Mouse (Mus musculus) embryonic facial prominence, embryonic 11.5 days (tissue): ENCODE data around the gene Trmt10a. TPM values are rescaled to one million over a fixed set of nuclear protein-coding genes. Genes with fewer than 3 reads are reported as not detected.

Experiments
- ATAC-seq: fragments of 200-750 bp; cut with Nextera tagmentation; replicated peaks from 2 replicates; pipeline ENCODE4 v1.8.0; 2017; ENCODE audit warnings: low read depth; ENCODE audit not compliant: insufficient number of reproducible peaks, low FRiP score, low TSS enrichment
- DNase-seq: peaks from one replicate; pipeline ENCODE4 v3.0.0-alpha.2; 2015; ENCODE audit warnings: low spot score
- H3K27ac ChIP-seq: fragments of 300-500 bp; sonication (generic); replicated peaks from 2 replicates; pipeline ENCODE4 v1.5.1; 2014; ENCODE audit warnings: mild to moderate bottlenecking, low read depth, low read length, control low read depth
- H3K27me3 ChIP-seq: fragments of 300-500 bp; sonication (generic); 2 replicates; pipeline ENCODE4 v1.6.1; 2014; ENCODE audit warnings: mild to moderate bottlenecking, low read length, moderate library complexity, mixed read lengths; ENCODE audit not compliant: control insufficient read depth, insufficient read depth
- H3K36me3 ChIP-seq: fragments of 300-500 bp; sonication (generic); replicated peaks from 2 replicates; pipeline ENCODE4 v1.6.1; 2014; ENCODE audit warnings: low read depth, mild to moderate bottlenecking, low read length, moderate library complexity, mixed read lengths; ENCODE audit not compliant: control insufficient read depth, insufficient read depth
- H3K4me1 ChIP-seq: fragments of 300-500 bp; sonication (generic); 2 replicates; pipeline ENCODE4 v1.6.1; 2014; ENCODE audit warnings: low read length, mixed read lengths; ENCODE audit not compliant: control insufficient read depth, insufficient read depth
- H3K4me2 ChIP-seq: fragments of 300-500 bp; sonication (generic); 2 replicates; pipeline ENCODE4 v1.6.1; 2014; ENCODE audit warnings: low read depth, mild to moderate bottlenecking, control low read depth, low read length, moderate library complexity
- H3K4me3 ChIP-seq: fragments of 300-500 bp; sonication (generic); 2 replicates; pipeline ENCODE4 v1.5.1; 2014; ENCODE audit warnings: low read depth, low read length, control low read depth
- H3K9ac ChIP-seq: fragments of 300-500 bp; sonication (generic); replicated peaks from 2 replicates; pipeline ENCODE4 v1.6.1; 2014; ENCODE audit warnings: mild to moderate bottlenecking, control low read depth, low read length
- H3K9me3 ChIP-seq: fragments of 300-500 bp; sonication (generic); replicated peaks from 2 replicates; pipeline ENCODE4 v1.6.1; 2016; ENCODE audit warnings: mild to moderate bottlenecking, low read length, inconsistent platforms, mixed read lengths; ENCODE audit not compliant: control insufficient read depth
- WGBS: fragments of 180-500 bp; shearing (Covaris S2); extraction: QIAGEN DNeasy Blood & Tissue Kit; methylation state at CpG from one replicate; pipeline ENCODE4 v1.1.7; 2014; 5-methylcytosine and 5-hydroxymethylcytosine counted together
- polyA plus RNA-seq: library from polyadenylated mRNA; unstranded; fragments of >200 nt; fragmentation: Nextera tagmentation; extraction: Ambion mirVana; gene quantifications from 2 replicates; pipeline ENCODE4 v1.2.1, GENCODE M21; 2014

Gene Trmt10a
- polyA plus RNA-seq, 1 experiment from 2014 or later = 17.2 TPM

DNA sequence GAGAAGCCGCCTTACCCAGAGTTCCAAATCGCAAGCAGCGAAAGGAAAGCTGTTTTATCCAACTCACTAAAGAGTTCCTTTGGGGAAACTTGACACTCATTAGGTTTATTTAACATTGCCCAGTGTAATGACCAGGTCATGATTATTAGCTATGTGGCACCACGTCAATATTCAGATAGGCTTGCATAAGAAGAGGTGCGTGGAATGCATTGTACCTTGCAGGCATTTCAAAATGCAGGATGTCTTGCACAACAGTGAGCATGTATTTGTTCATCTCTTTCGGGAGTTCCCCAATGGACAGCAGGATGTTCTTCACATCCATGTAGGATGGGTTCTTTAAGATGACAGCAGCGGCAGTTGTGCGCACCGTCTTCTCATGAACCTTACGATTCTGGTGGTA is 36.4 kb upstream of the Trmt10a start:
- ATAC-seq = no peak
- H3K4me3 ChIP-seq = no peak overlapping the region

DNA sequence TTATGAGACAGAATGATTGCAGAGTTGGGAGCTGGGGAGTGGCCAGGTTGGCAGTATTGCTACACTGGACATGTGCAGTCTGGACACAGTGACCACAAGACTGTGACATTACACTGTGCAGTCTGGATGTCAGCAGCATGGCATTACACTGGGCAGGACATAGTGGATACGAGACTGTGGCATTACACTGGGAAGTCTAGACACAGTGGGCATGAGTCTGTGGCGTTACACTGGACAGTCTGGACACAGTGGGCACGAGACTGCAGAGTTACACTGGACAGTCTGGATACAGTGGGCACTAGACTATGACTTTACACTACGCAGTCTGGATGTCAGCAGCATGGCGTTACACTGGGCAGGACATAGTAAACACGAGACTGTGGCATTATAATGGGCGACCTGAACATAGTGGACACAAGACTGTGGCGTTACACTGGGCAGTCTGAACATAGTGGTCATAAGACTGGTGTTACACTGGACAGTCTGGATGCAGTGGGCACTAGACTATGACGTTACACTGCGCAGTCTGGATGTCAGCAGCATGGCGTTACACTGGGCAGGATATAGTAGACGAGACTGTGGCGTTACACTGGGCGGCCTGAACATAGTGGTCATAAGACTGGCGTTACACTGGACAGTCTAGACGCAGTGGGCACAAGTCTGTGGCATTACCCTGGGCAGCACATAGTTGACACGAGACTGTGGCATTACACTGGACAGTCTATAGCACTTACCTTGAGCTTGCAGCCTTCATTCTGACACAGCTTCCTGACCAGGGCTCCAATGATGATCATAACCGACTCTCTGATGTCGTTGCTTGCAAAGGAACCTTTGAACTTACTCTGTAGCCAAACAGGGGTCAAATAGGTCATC is 32.1 kb upstream of the Trmt10a start:
- Histone ChIP-seq H3K9ac (no peak overlapping the region), H3K4me3 (no peak overlapping the region), H3K4me1 (no peaks in the 10 kb centered on the region), H3K36me3 (no peaks in the 10 kb centered on the region), H3K27me3 (no peaks in the 10 kb centered on the region), H3K9me3 (no peaks in the 10 kb centered on the region), H3K4me2 (no peak overlapping the region), H3K27ac (no peak overlapping the region)
- WGBS = 91% methylated on average over 19 of the region's 19 CpGs
- DNase-seq (no peak), ATAC-seq (peak; percentile 77; the same call in 1 of the 2 replicates)

More for the DNA sequence above, 36.4 kb upstream of the Trmt10a start:
- H3K27me3 ChIP-seq = no peaks in the 10 kb centered on the region
- H3K4me1 ChIP-seq = no peaks in the 10 kb centered on the region
- no peak overlapping the region for H3K4me2 ChIP-seq
- 88% methylated on average over 10 of the region's 10 CpGs for WGBS
- H3K36me3 ChIP-seq = no peaks in the 10 kb centered on the region
- H3K9me3 ChIP-seq = no peaks in the 10 kb centered on the region
- no peak overlapping the region for H3K9ac ChIP-seq
- H3K27ac ChIP-seq = no peak overlapping the region
- no peak for DNase-seq

DNA sequence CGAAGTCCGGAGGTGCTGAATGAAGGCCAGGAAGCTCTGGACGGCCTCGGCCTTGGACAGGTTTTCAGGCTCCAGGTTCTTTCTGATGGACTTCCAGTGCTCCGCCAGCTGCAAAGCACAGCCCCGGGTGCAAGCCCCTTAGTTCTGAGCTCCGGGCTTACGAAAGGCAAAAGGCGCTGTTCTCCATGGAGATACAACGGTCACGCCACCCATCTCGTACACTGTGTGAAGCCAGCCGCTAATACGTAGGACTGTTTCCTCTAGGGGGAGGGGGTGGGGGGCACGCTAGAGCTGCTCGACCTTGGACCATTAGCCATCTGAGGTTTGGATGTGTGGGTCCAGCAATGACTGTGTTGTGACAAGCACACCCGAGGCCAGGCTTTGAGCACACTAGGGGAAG is 29.1 kb upstream of the Trmt10a start:
- Histone ChIP-seq H3K9ac (no peak overlapping the region), H3K27ac (no peak overlapping the region), H3K9me3 (no peaks in the 10 kb centered on the region), H3K4me1 (no peaks in the 10 kb centered on the region), H3K4me2 (no peak overlapping the region), H3K27me3 (no peaks in the 10 kb centered on the region), H3K4me3 (no peak overlapping the region), H3K36me3 (no peaks in the 10 kb centered on the region)
- WGBS = 84% methylated on average over 17 of the region's 17 CpGs
- ATAC-seq (no peak), DNase-seq (no peak)

DNA sequence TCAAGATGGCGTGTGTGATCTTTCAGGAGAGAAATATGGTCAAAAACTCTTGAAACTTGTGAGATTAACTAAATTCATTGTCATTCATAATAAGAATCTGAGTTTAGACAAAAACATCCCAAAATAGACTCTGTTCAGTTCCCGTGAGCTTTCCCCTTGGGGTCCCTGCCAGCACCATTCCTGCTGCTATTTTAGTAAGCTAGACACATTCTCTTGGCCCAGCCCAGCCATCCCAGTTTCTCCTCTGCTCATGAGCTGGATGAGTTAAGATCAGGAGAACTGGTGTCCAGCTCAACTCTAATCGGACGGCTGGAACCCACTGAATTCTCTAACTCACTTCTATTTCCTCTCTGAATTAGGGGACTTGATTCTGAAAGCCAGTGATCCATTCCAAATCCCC is 26.4 kb upstream of the Trmt10a start:
- 89% methylated on average over 4 of the region's 4 CpGs for WGBS
- Histone ChIP-seq H3K4me1 (no peaks in the 10 kb centered on the region), H3K27ac (no peak overlapping the region), H3K9me3 (no peaks in the 10 kb centered on the region), H3K27me3 (no peaks in the 10 kb centered on the region), H3K4me2 (no peak overlapping the region), H3K9ac (no peak overlapping the region), H3K36me3 (no peaks in the 10 kb centered on the region), H3K4me3 (no peak overlapping the region)
- DNase-seq = no peak
- ATAC-seq = no peak

DNA sequence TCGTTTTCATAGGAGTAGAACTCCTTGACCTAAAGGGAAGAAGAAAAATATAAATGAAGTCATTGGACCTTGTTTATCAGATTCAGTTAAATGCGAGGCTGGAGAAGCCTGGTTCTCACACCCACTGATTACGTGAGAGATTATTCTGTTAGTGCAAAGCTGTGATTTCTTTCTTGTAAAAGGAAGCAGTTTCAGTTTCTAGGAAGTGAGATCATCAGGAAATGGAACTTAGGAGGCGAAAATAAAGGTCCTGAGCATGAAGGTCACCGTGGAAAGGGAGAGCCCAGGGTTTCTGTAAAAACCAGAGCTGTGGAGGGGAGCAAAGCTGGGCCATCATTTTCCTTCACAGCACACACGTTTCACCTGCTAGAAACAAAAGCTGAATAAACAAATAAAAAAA is 24.9 kb upstream of the Trmt10a start:
- Histone ChIP-seq H3K27ac (no peak overlapping the region), H3K4me1 (no peaks in the 10 kb centered on the region), H3K4me2 (no peak overlapping the region), H3K4me3 (no peak overlapping the region), H3K9ac (no peak overlapping the region), H3K36me3 (no peaks in the 10 kb centered on the region), H3K9me3 (no peaks in the 10 kb centered on the region), H3K27me3 (no peaks in the 10 kb centered on the region)
- ATAC-seq = no peak
- no peak for DNase-seq
- WGBS = 75% methylated on average over 6 of the region's 6 CpGs

DNA sequence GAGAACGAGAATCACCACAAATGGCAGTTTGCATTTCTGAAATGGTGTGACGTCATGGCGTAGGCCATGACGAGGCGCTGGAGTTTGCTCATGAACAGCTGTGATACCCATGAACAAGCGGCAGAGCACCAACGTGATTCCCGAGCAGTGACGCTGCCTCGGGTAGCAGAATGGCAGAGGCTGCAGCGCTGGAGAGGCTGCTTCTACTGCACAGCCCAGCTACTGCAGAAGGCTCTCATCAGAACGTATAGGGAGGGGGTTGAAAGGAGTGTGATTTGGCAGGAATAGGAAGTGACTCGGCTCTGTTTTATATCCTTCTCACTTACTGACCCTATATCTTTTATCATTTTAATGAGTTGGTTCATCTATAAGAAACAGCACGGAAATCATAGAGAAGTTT is 24.4 kb upstream of the Trmt10a start:
- no peak overlapping the region for H3K9ac ChIP-seq
- H3K4me3 ChIP-seq = no peak overlapping the region
- no peak overlapping the region for H3K27ac ChIP-seq
- H3K4me2 ChIP-seq = no peak overlapping the region
- no peak for ATAC-seq
- H3K27me3 ChIP-seq = no peaks in the 10 kb centered on the region
- WGBS = 77% methylated on average over 14 of the region's 14 CpGs
- no peak for DNase-seq
- H3K9me3 ChIP-seq = no peaks in the 10 kb centered on the region
- no peaks in the 10 kb centered on the region for H3K4me1 ChIP-seq
- H3K36me3 ChIP-seq = no peaks in the 10 kb centered on the region

DNA sequence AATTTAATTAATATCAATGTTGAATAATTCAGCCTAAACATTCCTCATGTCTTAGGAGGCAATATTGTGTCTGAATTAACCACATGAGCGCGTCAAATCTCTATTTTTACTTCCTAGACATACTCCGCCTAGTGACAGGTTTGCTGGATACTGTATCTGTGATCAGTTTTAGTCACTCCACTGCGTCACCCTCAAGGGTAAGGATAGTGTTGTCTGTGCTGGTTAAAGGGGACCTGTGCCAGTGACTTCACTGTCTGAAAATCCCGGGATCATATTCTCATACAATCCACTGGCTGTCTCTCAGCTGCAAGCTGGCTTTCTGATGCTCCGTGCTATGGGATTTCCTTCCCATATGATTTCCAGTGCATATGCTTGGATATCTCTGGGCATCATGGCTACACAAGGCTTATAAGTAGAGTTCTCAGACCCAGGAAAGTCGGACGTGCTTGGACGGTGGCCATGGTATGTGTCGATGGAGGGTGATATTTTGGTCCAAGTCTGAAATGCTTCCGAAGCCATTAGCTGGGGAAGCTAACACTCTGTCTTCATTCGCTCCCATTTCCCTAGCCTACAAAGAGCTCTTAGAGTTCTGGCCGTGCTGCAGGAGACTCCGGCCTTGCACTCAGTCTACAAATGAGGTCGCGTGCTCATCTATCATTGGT is 23.7 kb upstream of the Trmt10a start:
- no peak overlapping the region for H3K4me3 ChIP-seq
- H3K9me3 ChIP-seq = no peaks in the 10 kb centered on the region
- DNase-seq (no peak), ATAC-seq (no peak)
- H3K4me1 ChIP-seq = no peaks in the 10 kb centered on the region
- H3K9ac ChIP-seq = no peak overlapping the region
- 92% methylated on average over 16 of the region's 16 CpGs for WGBS
- H3K27ac ChIP-seq = no peak overlapping the region
- H3K4me2 ChIP-seq = no peak overlapping the region
- H3K27me3 ChIP-seq = no peaks in the 10 kb centered on the region
- no peaks in the 10 kb centered on the region for H3K36me3 ChIP-seq

DNA sequence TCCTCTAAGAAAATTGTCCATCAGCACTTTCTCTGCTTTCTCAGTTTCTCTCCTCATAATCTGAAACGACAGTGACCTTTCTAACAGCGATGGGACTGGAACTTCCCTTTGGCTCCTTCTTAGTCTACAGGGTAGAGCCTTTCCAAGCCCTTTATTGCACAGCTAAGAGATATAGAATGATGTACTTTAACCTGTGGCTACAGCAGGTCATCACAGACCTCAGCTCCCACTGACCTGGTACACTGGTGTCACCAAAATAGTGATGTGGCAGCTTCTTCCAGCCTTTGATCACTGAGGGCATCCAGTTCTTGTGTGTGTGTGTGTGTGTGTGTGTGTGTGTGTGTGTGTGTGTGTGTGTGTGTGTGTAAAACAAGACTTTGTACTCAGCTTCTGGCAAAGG is 21.8 kb upstream of the Trmt10a start:
- Histone ChIP-seq H3K4me3 (no peak overlapping the region), H3K4me1 (no peaks in the 10 kb centered on the region), H3K27me3 (no peaks in the 10 kb centered on the region), H3K4me2 (no peak overlapping the region), H3K9ac (no peak overlapping the region), H3K36me3 (no peaks in the 10 kb centered on the region), H3K9me3 (no peaks in the 10 kb centered on the region), H3K27ac (no peak overlapping the region)
- DNase-seq (no peak), ATAC-seq (no peak)
- 89% methylated on average over 2 of the region's 2 CpGs for WGBS
